Mouse (Mus musculus): ENCODE results near the gene Pakap. TPM values are rescaled to one million over a fixed set of nuclear protein-coding genes. Genes with fewer than 3 reads are reported as not detected.

Pakap gene
- total and polyA plus RNA-seq, 2 experiments = 0.06 to 0.18 TPM

- H3K36me3 ChIP-seq (ENCODE audit: control insufficient read depth, insufficient read depth, low read length) = no peaks in the 10 kb centered on the region
- H3K79me2 ChIP-seq (ENCODE audit: control insufficient read depth, insufficient read depth, low read length) = peaks cover 2% of the 10 kb centered on the region; the same call in 1 of the 2 replicates
- 0 out of 2 replicates have a peak, but pooled peaks cover 1% of the 10 kb centered on the region for H3K4me1 ChIP-seq (ENCODE audit: control insufficient read depth, insufficient read depth, low read length)
- no peak for DNase-seq (ENCODE audit: extremely low read depth, low read depth, low spot score)
- 90% methylated on average over 10 of the region's 10 CpGs for WGBS
- no peak overlapping the region for H3K9ac ChIP-seq (ENCODE audit: low read depth, low read length)
- TF ChIP-seq CTCF (IDR thresholded peaks at IDR 0.05; ENCODE audit: low read depth, low read length) (no peak), POLR2A (IDR thresholded peaks at IDR 0.05; ENCODE audit: extremely low read depth, insufficient read depth, low read length) (no peak)
- H3K27me3 ChIP-seq (ENCODE audit: control insufficient read depth, insufficient read depth, low read length) = no peaks in the 10 kb centered on the region
- H3K4me3 ChIP-seq (ENCODE audit: insufficient read depth, low read depth, low read length) = no peak overlapping the region
- H3K27ac ChIP-seq (replicated peaks; ENCODE audit: insufficient read depth, low read depth, low read length) = no peak overlapping the region
Observed at GRCm38 (mm10) chr4:57892001-57892586, 324.1 kb downstream of the Pakap start.

GRCm38 (mm10) chr4:57895140-57895539, 327.2 kb downstream of the Pakap start:
- H3K9ac ChIP-seq (ENCODE audit: low read depth, low read length) = no peak overlapping the region
- no peaks in the 10 kb centered on the region for H3K4me1 ChIP-seq (ENCODE audit: control insufficient read depth, insufficient read depth, low read length)
- H3K4me3 ChIP-seq (ENCODE audit: insufficient read depth, low read depth, low read length) = no peak overlapping the region
- WGBS = 57% methylated on average over 5 of the region's 5 CpGs
- no peak overlapping the region for H3K27ac ChIP-seq (replicated peaks; ENCODE audit: insufficient read depth, low read depth, low read length)
- no peaks in the 10 kb centered on the region for H3K36me3 ChIP-seq (ENCODE audit: control insufficient read depth, insufficient read depth, low read length)
- no peaks in the 10 kb centered on the region for H3K79me2 ChIP-seq (ENCODE audit: control insufficient read depth, insufficient read depth, low read length)
- H3K27me3 ChIP-seq (ENCODE audit: control insufficient read depth, insufficient read depth, low read length) = no peaks in the 10 kb centered on the region
- DNase-seq (ENCODE audit: extremely low read depth, low read depth, low spot score) = no peak
- TF ChIP-seq POLR2A (IDR thresholded peaks at IDR 0.05; ENCODE audit: extremely low read depth, insufficient read depth, low read length) (no peak), CTCF (IDR thresholded peaks at IDR 0.05; ENCODE audit: low read depth, low read length) (no peak)

- Histone ChIP-seq H3K4me1 (ENCODE audit: control insufficient read depth, insufficient read depth, low read length) (no peaks in the 10 kb centered on the region), H3K27me3 (ENCODE audit: control insufficient read depth, insufficient read depth, low read length) (no peaks in the 10 kb centered on the region), H3K4me3 (ENCODE audit: insufficient read depth, low read depth, low read length) (no peak overlapping the region), H3K36me3 (ENCODE audit: control insufficient read depth, insufficient read depth, low read length) (no peaks in the 10 kb centered on the region), H3K27ac (replicated peaks; ENCODE audit: insufficient read depth, low read depth, low read length) (no peak overlapping the region), H3K79me2 (ENCODE audit: control insufficient read depth, insufficient read depth, low read length) (no peaks in the 10 kb centered on the region), H3K9ac (ENCODE audit: low read depth, low read length) (no peak overlapping the region)
- 70% methylated on average over 6 of the region's 6 CpGs for WGBS
- DNase-seq (ENCODE audit: extremely low read depth, low read depth, low spot score) = no peak
- TF ChIP-seq POLR2A (IDR thresholded peaks at IDR 0.05; ENCODE audit: extremely low read depth, insufficient read depth, low read length) = no peak
- TF ChIP-seq CTCF (IDR thresholded peaks at IDR 0.05; ENCODE audit: low read depth, low read length) = no peak
Observed at GRCm38 (mm10) chr4:57895902-57896301, 327.9 kb downstream of the Pakap start.

GRCm38 (mm10) chr4:57896631-57897030, 328.7 kb downstream of the Pakap start:
- no peaks in the 10 kb centered on the region for H3K27me3 ChIP-seq (ENCODE audit: control insufficient read depth, insufficient read depth, low read length)
- no peaks in the 10 kb centered on the region for H3K4me1 ChIP-seq (ENCODE audit: control insufficient read depth, insufficient read depth, low read length)
- no peak for DNase-seq (ENCODE audit: extremely low read depth, low read depth, low spot score)
- H3K9ac ChIP-seq (ENCODE audit: low read depth, low read length) = no peak overlapping the region
- no peak overlapping the region for H3K27ac ChIP-seq (replicated peaks; ENCODE audit: insufficient read depth, low read depth, low read length)
- TF ChIP-seq POLR2A (IDR thresholded peaks at IDR 0.05; ENCODE audit: extremely low read depth, insufficient read depth, low read length) = no peak
- TF ChIP-seq CTCF (IDR thresholded peaks at IDR 0.05; ENCODE audit: low read depth, low read length) = no peak
- no peak overlapping the region for H3K4me3 ChIP-seq (ENCODE audit: insufficient read depth, low read depth, low read length)
- WGBS = 83% methylated on average over 3 of the region's 3 CpGs
- H3K36me3 ChIP-seq (ENCODE audit: control insufficient read depth, insufficient read depth, low read length) = no peaks in the 10 kb centered on the region
- H3K79me2 ChIP-seq (ENCODE audit: control insufficient read depth, insufficient read depth, low read length) = no peaks in the 10 kb centered on the region

GRCm38 (mm10) chr4:57901210-57901609, 333.2 kb downstream of the Pakap start:
- Histone ChIP-seq H3K9ac (ENCODE audit: low read depth, low read length) (no peak overlapping the region), H3K27ac (replicated peaks; ENCODE audit: insufficient read depth, low read depth, low read length) (no peak overlapping the region), H3K4me3 (ENCODE audit: insufficient read depth, low read depth, low read length) (no peak overlapping the region), H3K36me3 (ENCODE audit: control insufficient read depth, insufficient read depth, low read length) (no peaks in the 10 kb centered on the region), H3K27me3 (ENCODE audit: control insufficient read depth, insufficient read depth, low read length) (no peaks in the 10 kb centered on the region), H3K79me2 (ENCODE audit: control insufficient read depth, insufficient read depth, low read length) (no peaks in the 10 kb centered on the region), H3K4me1 (ENCODE audit: control insufficient read depth, insufficient read depth, low read length) (no peaks in the 10 kb centered on the region; the same call in 1 of the 2 replicates)
- no peak for TF ChIP-seq POLR2A (IDR thresholded peaks at IDR 0.05; ENCODE audit: extremely low read depth, insufficient read depth, low read length)
- TF ChIP-seq CTCF (IDR thresholded peaks at IDR 0.05; ENCODE audit: low read depth, low read length) = peak; percentile 93
- DNase-seq (ENCODE audit: extremely low read depth, low read depth, low spot score) = no peak
- WGBS = 5% methylated on average over 4 of the region's 4 CpGs

- H3K79me2 ChIP-seq (ENCODE audit: control insufficient read depth, insufficient read depth, low read length) = no peaks in the 10 kb centered on the region
- no peaks in the 10 kb centered on the region for H3K27me3 ChIP-seq (ENCODE audit: control insufficient read depth, insufficient read depth, low read length)
- TF ChIP-seq POLR2A (IDR thresholded peaks at IDR 0.05; ENCODE audit: extremely low read depth, insufficient read depth, low read length) (no peak), CTCF (IDR thresholded peaks at IDR 0.05; ENCODE audit: low read depth, low read length) (no peak)
- no peak overlapping the region for H3K27ac ChIP-seq (replicated peaks; ENCODE audit: insufficient read depth, low read depth, low read length)
- H3K9ac ChIP-seq (ENCODE audit: low read depth, low read length) = no peak overlapping the region
- no peak overlapping the region for H3K4me3 ChIP-seq (ENCODE audit: insufficient read depth, low read depth, low read length)
- no peak for DNase-seq (ENCODE audit: extremely low read depth, low read depth, low spot score)
- H3K36me3 ChIP-seq (ENCODE audit: control insufficient read depth, insufficient read depth, low read length) = no peaks in the 10 kb centered on the region
- WGBS = 75% methylated on average over 5 of the region's 5 CpGs
- H3K4me1 ChIP-seq (ENCODE audit: control insufficient read depth, insufficient read depth, low read length) = no peaks in the 10 kb centered on the region; the same call in 1 of the 2 replicates
Observed at GRCm38 (mm10) chr4:57902619-57903018, 334.6 kb downstream of the Pakap start.

Data from liver, adult 2 months (tissue).